Mouse (Mus musculus) kidney, postnatal 0 days (tissue): ENCODE data around the gene Nrp1. TPM values are rescaled to one million over a fixed set of nuclear protein-coding genes. Genes with fewer than 3 reads are reported as not detected.

Source experiments
- ATAC-seq: fragments of 200-750 bp; cut with Nextera tagmentation; replicated peaks from 2 replicates; pipeline ENCODE4 v1.8.0; 2017; ENCODE audit warnings: low read depth, moderate number of reproducible peaks, moderate TSS enrichment, moderate library complexity; ENCODE audit not compliant: low FRiP score
- DNase-seq: peaks from one replicate; pipeline ENCODE4 v3.0.0-alpha.2; 2016; ENCODE audit warnings: low spot score
- H3K27ac ChIP-seq: fragments of 300-500 bp; sonication (generic); 2 replicates; pipeline ENCODE4 v1.5.1; 2014; ENCODE audit warnings: mild to moderate bottlenecking
- H3K27me3 ChIP-seq: fragments of 300-500 bp; sonication (generic); 2 replicates; pipeline ENCODE4 v1.6.1; 2014; ENCODE audit warnings: low read length, mixed read lengths; ENCODE audit not compliant: insufficient read depth
- H3K36me3 ChIP-seq: fragments of 300-500 bp; sonication (generic); 2 replicates; pipeline ENCODE4 v1.6.1; 2014; ENCODE audit warnings: low read length, mixed read lengths; ENCODE audit not compliant: insufficient read depth
- H3K4me1 ChIP-seq: fragments of 300-500 bp; sonication (generic); replicated peaks from 2 replicates; pipeline ENCODE4 v1.6.1; 2014; ENCODE audit warnings: antibody characterized with exemption, low read length, mixed read lengths; ENCODE audit not compliant: insufficient read depth
- H3K4me2 ChIP-seq: fragments of 300-500 bp; sonication (generic); 2 replicates; pipeline ENCODE4 v1.6.1; 2014; ENCODE audit warnings: mild to moderate bottlenecking, low read length, moderate library complexity, mixed read lengths
- H3K4me3 ChIP-seq: fragments of 300-500 bp; sonication (generic); replicated peaks from 2 replicates; pipeline ENCODE4 v1.5.1; 2014; ENCODE audit warnings: low read depth, low read length
- H3K9ac ChIP-seq: fragments of 300-500 bp; sonication (generic); 2 replicates; pipeline ENCODE4 v1.6.1; 2014; ENCODE audit warnings: low read depth, low read length
- H3K9me3 ChIP-seq: fragments of 300-500 bp; sonication (generic); replicated peaks from 2 replicates; pipeline ENCODE4 v1.6.1; 2016; ENCODE audit warnings: low read length, inconsistent platforms, mixed read lengths
- CTCF ChIP-seq: IDR thresholded peaks from 2 replicates; pipeline ENCODE4 v1.5.1; 2016; ENCODE audit warnings: antibody characterized with exemption, low read depth, mild to moderate bottlenecking, moderate library complexity
- WGBS: fragments of 180-500 bp; shearing (Covaris S2); extraction: QIAGEN DNeasy Blood & Tissue Kit; methylation state at CpG from one replicate; pipeline ENCODE4 v1.1.7; 2014; 5-methylcytosine and 5-hydroxymethylcytosine counted together
- polyA plus RNA-seq: library from polyadenylated mRNA; unstranded; fragments of >200 nt; fragmentation: Nextera tagmentation; extraction: Ambion mirVana; gene quantifications from 2 replicates; pipeline ENCODE4 v1.2.1, GENCODE M21; 2015

Nrp1 gene
- polyA plus RNA-seq, 1 experiment from 2014 or later: 98.4 TPM

- H3K9ac ChIP-seq: no peak overlapping the region
Measured at GRCm38 (mm10) chr8:128450390-128451032, 92.1 kb downstream of the Nrp1 start.

DNA sequence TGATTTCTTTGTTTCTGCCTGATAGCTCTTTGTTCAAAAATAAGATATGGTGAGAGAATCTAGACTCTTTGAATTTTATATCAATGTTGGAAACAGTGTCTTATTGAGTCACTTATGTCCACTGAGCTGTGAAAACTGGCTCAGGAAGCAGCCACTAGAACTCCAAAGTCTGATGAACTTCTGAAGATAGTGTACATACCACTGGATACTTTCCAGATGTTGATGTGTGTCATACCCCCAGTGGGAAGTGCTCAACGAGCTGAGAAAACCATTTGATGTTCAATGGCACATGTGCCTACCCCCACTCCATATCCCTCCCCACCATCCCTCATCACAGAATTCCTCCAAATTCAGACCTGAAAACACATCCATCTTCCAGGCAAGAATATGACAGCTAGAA lies 92.7 kb downstream of the Nrp1 start:
- ATAC-seq: no peak
- DNase-seq: peak; percentile 19
- H3K9ac ChIP-seq: no peak overlapping the region

More at GRCm38 (mm10) chr8:128450390-128451032, 92.1 kb downstream of the Nrp1 start:
- DNase-seq: peak; percentile 82
- WGBS: 13% methylated on average over 9 of the region's 9 CpGs
- Histone ChIP-seq H3K4me3 (no peak overlapping the region), H3K27ac (peak overlapping the region; percentile 66), H3K4me1 (peaks cover 9% of the 10 kb centered on the region), H3K27me3 (no peaks in the 10 kb centered on the region), H3K9me3 (no peaks in the 10 kb centered on the region), H3K36me3 (no peaks in the 10 kb centered on the region; the same call in 1 of the 2 replicates), H3K4me2 (0 out of 2 replicates have a peak overlapping the region, but pooled peaks have one; percentile 11)
- ATAC-seq: peak; percentile 59; the same call in 1 of the 2 replicates
- no peak for TF ChIP-seq CTCF

GRCm38 (mm10) chr8:128453471-128453870 lies 95.1 kb downstream of the Nrp1 start:
- TF ChIP-seq CTCF: no peak
- Histone ChIP-seq H3K27me3 (no peaks in the 10 kb centered on the region), H3K36me3 (no peaks in the 10 kb centered on the region), H3K9ac (no peak overlapping the region), H3K4me2 (no peak overlapping the region), H3K4me3 (no peak overlapping the region), H3K27ac (no peak overlapping the region), H3K9me3 (no peaks in the 10 kb centered on the region), H3K4me1 (peaks cover 9% of the 10 kb centered on the region)
- ATAC-seq (no peak), DNase-seq (no peak)
- 60% methylated on average over 2 of the region's 2 CpGs for WGBS

More for the DNA sequence above, 92.7 kb downstream of the Nrp1 start:
- H3K27me3 ChIP-seq: no peaks in the 10 kb centered on the region
- H3K9me3 ChIP-seq: no peaks in the 10 kb centered on the region
- no peak overlapping the region for H3K4me3 ChIP-seq
- 4% methylated on average over 1 of the region's 1 CpGs for WGBS
- peak overlapping the region; percentile 66 for H3K27ac ChIP-seq
- no peak for TF ChIP-seq CTCF
- peaks cover 9% of the 10 kb centered on the region for H3K4me1 ChIP-seq
- H3K4me2 ChIP-seq: no peak overlapping the region
- H3K36me3 ChIP-seq: no peaks in the 10 kb centered on the region; the same call in 1 of the 2 replicates

DNA sequence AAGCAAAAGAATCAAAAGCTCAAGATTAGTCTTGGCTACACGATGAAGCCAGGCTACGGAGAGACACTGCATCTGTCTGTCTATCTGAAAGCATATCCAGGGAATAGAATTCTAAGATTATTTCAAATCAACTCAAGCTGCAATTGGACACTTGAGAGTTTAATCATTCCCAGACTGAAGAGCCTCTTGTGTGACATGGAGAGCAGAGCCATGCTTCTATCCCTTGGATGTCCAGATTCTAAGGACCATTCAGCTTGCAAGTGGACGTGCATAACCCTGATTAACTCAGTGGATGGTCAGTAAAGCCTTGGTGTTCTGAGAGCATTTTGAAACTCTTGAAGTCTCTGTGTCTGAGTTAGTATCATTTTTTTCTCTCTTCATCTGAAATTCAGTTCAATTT lies 95.6 kb downstream of the Nrp1 start:
- peaks cover 9% of the 10 kb centered on the region for H3K4me1 ChIP-seq
- no peak for TF ChIP-seq CTCF
- no peak for ATAC-seq
- H3K4me2 ChIP-seq: no peak overlapping the region
- DNase-seq: no peak
- H3K9ac ChIP-seq: no peak overlapping the region
- no peaks in the 10 kb centered on the region for H3K27me3 ChIP-seq
- no peak overlapping the region for H3K4me3 ChIP-seq
- no peak overlapping the region for H3K27ac ChIP-seq
- no peaks in the 10 kb centered on the region for H3K36me3 ChIP-seq
- no peaks in the 10 kb centered on the region for H3K9me3 ChIP-seq
- WGBS: 88% methylated on average over 3 of the region's 3 CpGs

DNA sequence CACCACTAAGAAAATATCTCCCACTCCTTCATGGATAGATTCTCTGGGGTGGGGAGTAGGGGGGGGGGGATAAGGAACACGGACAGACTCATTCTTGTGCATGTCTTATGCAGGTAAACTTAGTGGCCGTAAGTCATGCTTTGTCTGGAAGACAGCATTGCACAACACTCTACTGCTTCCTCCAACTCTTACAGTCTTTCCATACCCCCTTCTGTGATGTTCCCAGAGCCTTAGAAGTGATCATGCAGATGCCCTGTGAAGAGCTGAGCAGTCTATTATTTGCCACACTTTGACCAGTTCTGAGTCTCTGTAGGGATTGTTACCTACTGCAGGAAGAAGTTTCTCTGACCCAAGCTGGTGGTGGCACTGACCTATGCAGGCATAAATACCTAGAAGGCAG lies 98.9 kb downstream of the Nrp1 start:
- Histone ChIP-seq H3K36me3 (peaks cover 10% of the 10 kb centered on the region; the same call in 1 of the 2 replicates), H3K4me1 (no peaks in the 10 kb centered on the region; the same call in 1 of the 2 replicates), H3K9ac (no peak overlapping the region), H3K4me2 (no peak overlapping the region), H3K9me3 (no peaks in the 10 kb centered on the region), H3K27me3 (no peaks in the 10 kb centered on the region), H3K4me3 (no peak overlapping the region), H3K27ac (0 out of 2 replicates have a peak overlapping the region, but pooled peaks have one; percentile 13)
- no peak for DNase-seq
- WGBS: 74% methylated on average over 2 of the region's 2 CpGs
- ATAC-seq: no peak
- no peak for TF ChIP-seq CTCF

GRCm38 (mm10) chr8:128459704-128460103 lies 101.3 kb downstream of the Nrp1 start:
- H3K4me3 ChIP-seq: no peak overlapping the region
- H3K36me3 ChIP-seq: peaks cover 10% of the 10 kb centered on the region; the same call in 1 of the 2 replicates
- TF ChIP-seq CTCF: no peak
- ATAC-seq (no peak), DNase-seq (no peak)
- H3K4me1 ChIP-seq: no peaks in the 10 kb centered on the region; the same call in 1 of the 2 replicates
- WGBS: 57% methylated on average over 1 of the region's 1 CpGs
- H3K27me3 ChIP-seq: no peaks in the 10 kb centered on the region
- H3K27ac ChIP-seq: no peak overlapping the region
- no peak overlapping the region for H3K4me2 ChIP-seq
- H3K9ac ChIP-seq: no peak overlapping the region
- H3K9me3 ChIP-seq: no peaks in the 10 kb centered on the region
